Mouse (Mus musculus) heart, embryonic 11.5 days (tissue): ENCODE measurements around the gene Rd3. TPM values are rescaled to one million over a fixed set of nuclear protein-coding genes. Genes with fewer than 3 reads are reported as not detected.

Experiments used
- ATAC-seq: fragments of 200-750 bp; cut with Nextera tagmentation; replicated peaks from 2 replicates; pipeline ENCODE4 v1.8.0; 2017; ENCODE audit warnings: moderate library complexity; ENCODE audit not compliant: insufficient number of reproducible peaks, low FRiP score, low TSS enrichment
- H3K27ac ChIP-seq: fragments of 300-500 bp; sonication (generic); 2 replicates; pipeline ENCODE4 v1.5.1; 2014; ENCODE audit warnings: mild to moderate bottlenecking, low read depth, low read length
- H3K27me3 ChIP-seq: fragments of 300-500 bp; sonication (generic); 2 replicates; pipeline ENCODE4 v1.6.1; 2014; ENCODE audit warnings: mild to moderate bottlenecking, low read length, mixed read lengths; ENCODE audit not compliant: control insufficient read depth, insufficient read depth
- H3K36me3 ChIP-seq: fragments of 300-500 bp; sonication (generic); 2 replicates; pipeline ENCODE4 v1.6.1; 2014; ENCODE audit warnings: mild to moderate bottlenecking, low read length, moderate library complexity, mixed read lengths; ENCODE audit not compliant: control insufficient read depth, insufficient read depth
- H3K4me1 ChIP-seq: fragments of 300-500 bp; sonication (generic); 2 replicates; pipeline ENCODE4 v1.6.1; 2014; ENCODE audit warnings: low read length; ENCODE audit not compliant: control insufficient read depth, insufficient read depth
- H3K4me2 ChIP-seq: fragments of 300-500 bp; sonication (generic); 2 replicates; pipeline ENCODE4 v1.6.1; 2014; ENCODE audit warnings: mild to moderate bottlenecking, moderate library complexity
- H3K4me3 ChIP-seq: fragments of 300-500 bp; sonication (generic); 2 replicates; pipeline ENCODE4 v1.5.1; 2014; ENCODE audit warnings: low read depth, low read length
- H3K9ac ChIP-seq: fragments of 300-500 bp; sonication (generic); 2 replicates; pipeline ENCODE4 v1.6.1; 2014; ENCODE audit warnings: mild to moderate bottlenecking, low read depth, low read length, moderate library complexity
- H3K9me3 ChIP-seq: fragments of 300-500 bp; sonication (generic); replicated peaks from 2 replicates; pipeline ENCODE4 v1.6.1; 2016; ENCODE audit warnings: low read length; ENCODE audit not compliant: control insufficient read depth
- WGBS: fragments of 180-500 bp; shearing (Covaris S2); extraction: QIAGEN DNeasy Blood & Tissue Kit; methylation state at CpG from one replicate; pipeline ENCODE4 v1.1.7; 2014; ENCODE audit not compliant: insufficient replicate concordance; 5-methylcytosine and 5-hydroxymethylcytosine counted together
- polyA plus RNA-seq: library from polyadenylated mRNA; unstranded; fragments of >200 nt; fragmentation: Nextera tagmentation; extraction: Ambion mirVana; gene quantifications from 2 replicates; pipeline ENCODE4 v1.2.1, GENCODE M21; 2014

The Rd3 gene
- polyA plus RNA-seq, 1 experiment from 2014 or later: 1.0 TPM

GRCm38 (mm10) chr1:191945341-191945740 is 31.8 kb upstream of the Rd3 start:
- Histone ChIP-seq H3K9ac (no peak overlapping the region), H3K36me3 (no peaks in the 10 kb centered on the region), H3K4me2 (no peak overlapping the region), H3K4me3 (no peak overlapping the region), H3K27ac (no peak overlapping the region), H3K27me3 (no peaks in the 10 kb centered on the region), H3K4me1 (peaks cover 3% of the 10 kb centered on the region; the same call in 1 of the 2 replicates), H3K9me3 (no peaks in the 10 kb centered on the region)
- no peak for ATAC-seq
- WGBS: 93% methylated on average over 8 of the region's 8 CpGs

GRCm38 (mm10) chr1:191945756-191946155 is 31.4 kb upstream of the Rd3 start:
- WGBS: 78% methylated on average over 5 of the region's 5 CpGs
- ATAC-seq: no peak

DNA sequence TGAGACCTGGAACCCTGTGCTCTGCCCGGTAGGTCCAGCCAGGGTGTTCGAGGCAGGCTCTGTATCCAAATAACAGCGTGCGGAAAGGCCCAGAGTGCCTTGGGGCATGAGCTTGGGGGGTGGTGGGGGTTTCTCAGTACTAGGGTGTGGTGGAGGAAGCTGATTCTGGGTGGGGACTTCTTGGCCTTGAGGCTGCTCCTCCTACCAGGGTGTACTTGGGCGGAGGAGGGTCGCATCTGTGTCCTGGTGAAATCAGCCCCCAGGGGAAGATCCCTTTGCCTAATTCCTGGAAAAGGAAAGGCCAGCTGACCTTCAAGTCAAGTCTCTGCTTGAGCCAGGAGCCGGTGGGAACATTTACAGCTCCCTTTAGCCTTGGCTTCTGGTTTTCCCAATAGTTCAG is 30.9 kb upstream of the Rd3 start:
- Histone ChIP-seq H3K4me2 (no peak overlapping the region), H3K4me3 (no peak overlapping the region), H3K36me3 (no peaks in the 10 kb centered on the region), H3K27ac (no peak overlapping the region), H3K9ac (no peak overlapping the region), H3K27me3 (no peaks in the 10 kb centered on the region), H3K9me3 (no peaks in the 10 kb centered on the region), H3K4me1 (peaks cover 3% of the 10 kb centered on the region; the same call in 1 of the 2 replicates)
- WGBS: 69% methylated on average over 7 of the region's 7 CpGs
- no peak for ATAC-seq

More at GRCm38 (mm10) chr1:191945756-191946155, 31.4 kb upstream of the Rd3 start:
- Histone ChIP-seq H3K4me3 (no peak overlapping the region), H3K27ac (no peak overlapping the region), H3K27me3 (no peaks in the 10 kb centered on the region), H3K4me1 (peaks cover 3% of the 10 kb centered on the region; the same call in 1 of the 2 replicates), H3K9me3 (no peaks in the 10 kb centered on the region), H3K9ac (no peak overlapping the region), H3K36me3 (no peaks in the 10 kb centered on the region), H3K4me2 (no peak overlapping the region)

DNA sequence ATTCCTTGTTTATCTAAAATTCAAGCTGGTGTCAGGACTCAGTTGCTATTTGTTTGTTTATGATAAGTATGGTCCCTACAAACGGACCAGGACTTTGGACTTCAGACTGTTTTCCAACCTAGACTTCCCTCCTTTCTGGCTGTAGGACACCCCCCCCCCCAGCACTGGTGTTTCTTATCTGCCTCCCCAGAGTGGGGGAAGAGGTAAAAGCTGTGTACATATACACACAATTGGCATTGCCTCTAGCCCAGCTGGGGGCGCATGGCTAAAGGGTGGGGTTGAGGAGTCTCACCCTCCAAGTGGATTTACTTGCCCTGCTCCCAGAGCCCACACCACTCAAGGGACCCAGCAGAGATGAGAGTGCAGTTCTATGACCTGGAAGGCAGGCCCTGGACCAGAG is 30.3 kb upstream of the Rd3 start:
- no peak overlapping the region for H3K27ac ChIP-seq
- H3K4me3 ChIP-seq: no peak overlapping the region
- peaks cover 3% of the 10 kb centered on the region; the same call in 1 of the 2 replicates for H3K4me1 ChIP-seq
- H3K36me3 ChIP-seq: no peaks in the 10 kb centered on the region
- 59% methylated on average over 2 of the region's 2 CpGs for WGBS
- H3K9me3 ChIP-seq: no peaks in the 10 kb centered on the region
- ATAC-seq: no peak
- no peak overlapping the region for H3K4me2 ChIP-seq
- H3K9ac ChIP-seq: no peak overlapping the region
- no peaks in the 10 kb centered on the region for H3K27me3 ChIP-seq

DNA sequence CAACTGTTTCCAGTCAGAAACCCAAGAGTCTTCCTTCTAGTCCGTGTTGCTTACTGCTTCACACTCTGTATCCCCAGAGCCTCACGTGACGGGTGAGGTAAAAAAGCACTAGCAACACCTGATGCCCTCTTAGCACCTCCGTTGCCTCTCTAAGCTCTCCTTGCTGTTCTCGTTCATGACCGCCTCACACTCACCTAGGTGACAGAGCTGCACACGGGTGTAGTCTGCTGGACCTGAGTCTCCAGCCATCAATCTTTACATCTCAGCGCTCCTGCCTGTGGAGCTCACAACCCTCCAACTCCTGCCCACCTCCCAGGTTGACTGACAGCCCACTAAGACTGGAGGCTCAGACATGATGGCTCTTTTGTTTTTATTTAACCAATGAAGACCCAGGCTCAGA is 29.4 kb upstream of the Rd3 start:
- Histone ChIP-seq H3K27me3 (no peaks in the 10 kb centered on the region), H3K27ac (no peak overlapping the region), H3K4me3 (no peak overlapping the region), H3K4me1 (peaks cover 3% of the 10 kb centered on the region; the same call in 1 of the 2 replicates), H3K9me3 (no peaks in the 10 kb centered on the region), H3K36me3 (no peaks in the 10 kb centered on the region), H3K4me2 (no peak overlapping the region), H3K9ac (no peak overlapping the region)
- WGBS: 75% methylated on average over 8 of the region's 8 CpGs
- no peak for ATAC-seq

GRCm38 (mm10) chr1:191948600-191948999 is 28.6 kb upstream of the Rd3 start:
- no peak overlapping the region for H3K9ac ChIP-seq
- peaks cover 3% of the 10 kb centered on the region; the same call in 1 of the 2 replicates for H3K4me1 ChIP-seq
- no peak overlapping the region for H3K4me3 ChIP-seq
- H3K4me2 ChIP-seq: no peak overlapping the region
- H3K36me3 ChIP-seq: no peaks in the 10 kb centered on the region
- no peaks in the 10 kb centered on the region for H3K9me3 ChIP-seq
- WGBS: 76% methylated on average over 8 of the region's 8 CpGs
- H3K27me3 ChIP-seq: no peaks in the 10 kb centered on the region
- no peak overlapping the region for H3K27ac ChIP-seq
- no peak for ATAC-seq

DNA sequence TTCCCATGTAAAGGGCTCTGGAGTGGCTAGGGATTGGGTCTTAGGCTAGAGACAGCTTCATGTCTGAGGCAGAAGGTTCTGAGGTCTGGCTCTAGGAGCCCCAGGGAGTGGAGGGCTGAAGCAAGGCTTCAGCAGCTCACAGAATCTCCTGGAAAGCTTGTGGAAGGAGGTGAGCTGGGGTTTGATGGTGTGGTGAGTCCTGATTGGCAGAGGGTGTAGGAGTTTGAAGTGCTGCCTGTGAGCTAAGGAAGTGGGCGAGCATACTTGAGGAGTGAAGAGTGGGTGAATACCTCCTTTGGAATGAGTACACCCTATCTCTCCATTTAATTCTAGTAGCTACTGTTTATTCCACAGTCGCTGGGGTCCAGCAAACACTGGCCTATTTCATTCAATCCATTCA is 26.6 kb upstream of the Rd3 start:
- Histone ChIP-seq H3K27me3 (no peaks in the 10 kb centered on the region), H3K9ac (no peak overlapping the region), H3K4me2 (no peak overlapping the region), H3K4me3 (no peak overlapping the region), H3K9me3 (no peaks in the 10 kb centered on the region), H3K27ac (no peak overlapping the region), H3K36me3 (no peaks in the 10 kb centered on the region), H3K4me1 (no peaks in the 10 kb centered on the region)
- ATAC-seq: no peak
- WGBS: 64% methylated on average over 2 of the region's 2 CpGs

DNA sequence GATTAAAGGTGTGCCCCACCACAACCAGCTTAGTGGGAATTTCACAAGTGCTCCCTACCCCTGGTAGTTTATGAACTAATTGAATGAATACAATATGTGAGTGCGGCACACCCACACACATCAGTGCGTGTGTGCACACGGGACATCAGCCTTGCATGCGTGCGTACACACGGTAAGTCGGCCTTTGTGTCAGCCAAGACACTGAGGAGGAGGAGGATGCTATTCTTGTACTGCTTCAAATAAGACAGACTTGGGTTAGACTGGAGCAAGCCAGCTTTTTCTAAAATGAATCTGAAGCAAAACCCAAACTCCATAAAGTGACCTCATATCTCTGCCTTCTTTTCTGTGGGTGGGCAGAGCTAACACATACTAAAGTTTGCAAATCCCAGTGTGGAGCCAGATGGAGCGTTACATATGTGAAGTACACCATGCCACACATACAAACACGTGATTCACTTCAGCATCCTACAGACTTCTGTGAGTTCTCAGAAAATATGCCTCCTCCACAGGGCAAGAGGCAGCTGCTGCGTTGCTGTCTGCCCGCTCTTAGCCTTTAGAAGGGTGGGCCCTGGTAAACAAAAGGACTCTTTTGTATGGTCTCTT is 24.3 kb upstream of the Rd3 start:
- Histone ChIP-seq H3K36me3 (no peaks in the 10 kb centered on the region), H3K9ac (no peak overlapping the region), H3K4me1 (no peaks in the 10 kb centered on the region), H3K4me3 (no peak overlapping the region), H3K27me3 (no peaks in the 10 kb centered on the region), H3K4me2 (no peak overlapping the region), H3K27ac (no peak overlapping the region), H3K9me3 (no peaks in the 10 kb centered on the region)
- 83% methylated on average over 11 of the region's 11 CpGs for WGBS
- ATAC-seq: no peak

DNA sequence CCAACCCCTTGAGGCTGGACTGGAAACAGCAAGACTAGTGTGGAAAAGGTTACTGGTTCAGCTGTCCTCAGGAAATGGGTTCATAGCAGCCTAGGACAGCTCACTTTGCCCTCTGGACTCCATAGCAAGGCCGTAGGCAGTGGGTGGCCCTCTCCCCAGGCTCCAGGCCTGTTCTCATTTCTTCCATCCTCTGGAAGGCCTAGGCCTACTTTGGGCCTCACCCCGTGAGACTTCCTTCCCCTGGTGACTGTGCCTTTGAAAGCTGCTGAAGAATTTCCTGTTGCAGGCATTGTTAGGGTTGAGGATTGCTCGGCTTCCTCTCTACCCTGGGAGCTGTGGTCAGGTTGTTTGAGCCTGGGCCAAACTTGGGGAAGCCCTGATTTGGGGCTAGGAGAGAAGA is 22.1 kb upstream of the Rd3 start:
- H3K27ac ChIP-seq: 0 out of 2 replicates have a peak overlapping the region, but pooled peaks have one; percentile 10

More for the DNA sequence above, 22.1 kb upstream of the Rd3 start:
- no peaks in the 10 kb centered on the region for H3K36me3 ChIP-seq
- no peaks in the 10 kb centered on the region for H3K9me3 ChIP-seq
- H3K4me1 ChIP-seq: no peaks in the 10 kb centered on the region
- H3K4me2 ChIP-seq: no peak overlapping the region
- no peak overlapping the region for H3K9ac ChIP-seq
- 44% methylated on average over 3 of the region's 3 CpGs for WGBS
- no peaks in the 10 kb centered on the region for H3K27me3 ChIP-seq
- H3K4me3 ChIP-seq: no peak overlapping the region
- ATAC-seq: no peak
